Mouse (Mus musculus): ENCODE measurements around the gene Spsb1. TPM values are rescaled to one million over a fixed set of nuclear protein-coding genes. Genes with fewer than 3 reads are reported as not detected.

The Spsb1 gene
- polyA plus RNA-seq, 1 experiment from 2014 or later = 3.1 TPM

GRCm38 (mm10) chr4:149988931-149989556, 34.2 kb upstream of the Spsb1 start:
- H3K4me1 ChIP-seq (replicated peaks; ENCODE audit: control insufficient read depth, insufficient read depth, low read length) = peaks cover 25% of the 10 kb centered on the region
- peak; percentile 86 for DNase-seq (ENCODE audit: low spot score)
- H3K36me3 ChIP-seq (ENCODE audit: control insufficient read depth, insufficient read depth, low read length) = no peaks in the 10 kb centered on the region; the same call in 1 of the 2 replicates
- H3K27me3 ChIP-seq (replicated peaks; ENCODE audit: control insufficient read depth, insufficient read depth, low read length) = no peaks in the 10 kb centered on the region
- no peaks in the 10 kb centered on the region for H3K9me3 ChIP-seq (ENCODE audit: control insufficient read depth, low read length)
- peak overlapping the region; percentile 36 for H3K4me3 ChIP-seq (ENCODE audit: low read depth, low read length)
- 4% methylated on average over 21 of the region's 21 CpGs for WGBS
- peak overlapping the region; percentile 78 for H3K4me2 ChIP-seq
- H3K9ac ChIP-seq (ENCODE audit: low read depth, low read length) = 0 out of 2 replicates have a peak overlapping the region, but pooled peaks have one; percentile 25
- 0 out of 2 replicates have a peak overlapping the region, but pooled peaks have one; percentile 43 for H3K27ac ChIP-seq (ENCODE audit: low read depth, low read length)
- ATAC-seq (replicated peaks; ENCODE audit: low FRiP score) = peak; percentile 93

GRCm38 (mm10) chr4:149988301-149988700, 33.5 kb upstream of the Spsb1 start:
- Histone ChIP-seq H3K4me2 (peak overlapping the region; percentile 78), H3K9ac (ENCODE audit: low read depth, low read length) (no peak overlapping the region), H3K9me3 (ENCODE audit: control insufficient read depth, low read length) (no peaks in the 10 kb centered on the region), H3K4me3 (ENCODE audit: low read depth, low read length) (peak overlapping the region; percentile 36), H3K4me1 (replicated peaks; ENCODE audit: control insufficient read depth, insufficient read depth, low read length) (peaks cover 25% of the 10 kb centered on the region), H3K27me3 (replicated peaks; ENCODE audit: control insufficient read depth, insufficient read depth, low read length) (no peaks in the 10 kb centered on the region), H3K27ac (ENCODE audit: low read depth, low read length) (no peak overlapping the region), H3K36me3 (ENCODE audit: control insufficient read depth, insufficient read depth, low read length) (no peaks in the 10 kb centered on the region; the same call in 1 of the 2 replicates)
- no peak for ATAC-seq (replicated peaks; ENCODE audit: low FRiP score)
- WGBS = 83% methylated on average over 6 of the region's 6 CpGs
- no peak for DNase-seq (ENCODE audit: low spot score)

DNA sequence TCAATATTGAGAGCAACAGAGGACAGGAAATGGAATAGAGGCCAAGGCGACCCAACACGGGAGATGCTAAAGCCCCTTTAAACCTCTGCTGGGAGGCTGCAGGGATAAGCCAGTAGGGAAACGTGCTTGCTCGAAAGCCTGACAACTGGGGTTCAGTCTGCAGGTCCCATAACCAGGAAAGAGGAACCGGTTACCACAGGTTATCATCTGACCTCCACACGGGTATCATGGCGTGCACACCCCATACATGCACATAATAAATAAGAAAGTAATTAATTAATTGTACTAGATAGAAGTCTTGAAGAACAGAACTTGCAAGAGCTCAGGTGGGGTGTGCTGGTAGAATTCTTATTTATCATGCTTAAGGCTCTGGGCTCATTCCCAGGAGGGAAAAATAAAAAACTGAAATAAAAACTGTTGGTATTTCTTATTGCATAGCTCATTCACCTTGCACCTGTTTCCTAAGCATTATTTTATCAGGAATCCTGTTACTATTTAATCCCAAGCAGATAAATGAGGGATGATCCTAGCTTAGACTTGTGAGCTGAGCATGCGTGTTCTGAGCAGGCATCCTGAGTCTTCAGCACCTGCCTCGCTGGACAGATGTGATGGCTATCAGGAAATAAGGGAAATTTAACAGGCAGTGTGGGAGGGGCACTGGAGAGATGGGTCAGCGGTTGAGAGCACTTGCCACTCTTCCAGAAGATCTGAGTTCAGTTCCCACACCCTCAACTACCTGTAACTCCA, 32.0 kb upstream of the Spsb1 start:
- DNase-seq (ENCODE audit: low spot score) (no peak), ATAC-seq (replicated peaks; ENCODE audit: low FRiP score) (no peak)
- Histone ChIP-seq H3K36me3 (ENCODE audit: control insufficient read depth, insufficient read depth, low read length) (no peaks in the 10 kb centered on the region; the same call in 1 of the 2 replicates), H3K4me3 (ENCODE audit: low read depth, low read length) (no peak overlapping the region), H3K9me3 (ENCODE audit: control insufficient read depth, low read length) (no peaks in the 10 kb centered on the region), H3K4me1 (replicated peaks; ENCODE audit: control insufficient read depth, insufficient read depth, low read length) (peaks cover 25% of the 10 kb centered on the region), H3K4me2 (no peak overlapping the region), H3K9ac (ENCODE audit: low read depth, low read length) (no peak overlapping the region), H3K27me3 (replicated peaks; ENCODE audit: control insufficient read depth, insufficient read depth, low read length) (no peaks in the 10 kb centered on the region), H3K27ac (ENCODE audit: low read depth, low read length) (no peak overlapping the region)
- 75% methylated on average over 10 of the region's 10 CpGs for WGBS

- Histone ChIP-seq H3K9ac (ENCODE audit: low read depth, low read length) (no peak overlapping the region), H3K4me2 (no peak overlapping the region)
Measured at GRCm38 (mm10) chr4:149983921-149984645, 29.2 kb upstream of the Spsb1 start.

DNA sequence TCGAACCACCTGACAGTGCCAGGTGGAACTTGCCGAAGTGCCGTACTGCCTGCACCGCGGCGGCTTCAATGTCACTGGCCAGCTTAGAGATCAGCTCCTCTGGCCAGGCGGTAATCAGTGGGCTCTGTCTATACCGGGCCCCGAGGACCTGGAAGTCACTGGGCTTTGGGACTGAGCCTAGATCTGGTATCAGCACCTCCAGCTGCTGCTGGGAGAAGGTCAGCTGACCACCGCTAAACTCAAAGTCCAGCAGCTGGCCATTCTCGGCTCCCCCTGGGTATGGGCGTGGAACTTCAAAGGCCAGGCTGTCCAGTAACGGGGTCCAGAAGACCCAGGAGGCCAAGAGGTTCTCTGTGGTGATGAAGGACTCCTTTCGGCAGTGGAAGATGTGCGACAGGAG, 27.3 kb upstream of the Spsb1 start:
- Histone ChIP-seq H3K4me2 (no peak overlapping the region), H3K27me3 (replicated peaks; ENCODE audit: control insufficient read depth, insufficient read depth, low read length) (0 out of 2 replicates have a peak, but pooled peaks cover 2% of the 10 kb centered on the region), H3K4me3 (ENCODE audit: low read depth, low read length) (no peak overlapping the region), H3K36me3 (ENCODE audit: control insufficient read depth, insufficient read depth, low read length) (no peaks in the 10 kb centered on the region; the same call in 1 of the 2 replicates), H3K27ac (ENCODE audit: low read depth, low read length) (no peak overlapping the region), H3K9me3 (ENCODE audit: control insufficient read depth, low read length) (no peaks in the 10 kb centered on the region), H3K4me1 (replicated peaks; ENCODE audit: control insufficient read depth, insufficient read depth, low read length) (peaks cover 7% of the 10 kb centered on the region), H3K9ac (ENCODE audit: low read depth, low read length) (no peak overlapping the region)
- 85% methylated on average over 15 of the region's 15 CpGs for WGBS
- DNase-seq (ENCODE audit: low spot score) = no peak
- no peak for ATAC-seq (replicated peaks; ENCODE audit: low FRiP score)

More at GRCm38 (mm10) chr4:149983921-149984645, 29.2 kb upstream of the Spsb1 start:
- Histone ChIP-seq H3K4me3 (ENCODE audit: low read depth, low read length) (no peak overlapping the region), H3K27ac (ENCODE audit: low read depth, low read length) (no peak overlapping the region), H3K4me1 (replicated peaks; ENCODE audit: control insufficient read depth, insufficient read depth, low read length) (peaks cover 5% of the 10 kb centered on the region), H3K36me3 (ENCODE audit: control insufficient read depth, insufficient read depth, low read length) (no peaks in the 10 kb centered on the region; the same call in 1 of the 2 replicates), H3K9me3 (ENCODE audit: control insufficient read depth, low read length) (no peaks in the 10 kb centered on the region), H3K27me3 (replicated peaks; ENCODE audit: control insufficient read depth, insufficient read depth, low read length) (no peaks in the 10 kb centered on the region)
- DNase-seq (ENCODE audit: low spot score) (no peak), ATAC-seq (replicated peaks; ENCODE audit: low FRiP score) (no peak)
- 90% methylated on average over 23 of the region's 23 CpGs for WGBS

DNA sequence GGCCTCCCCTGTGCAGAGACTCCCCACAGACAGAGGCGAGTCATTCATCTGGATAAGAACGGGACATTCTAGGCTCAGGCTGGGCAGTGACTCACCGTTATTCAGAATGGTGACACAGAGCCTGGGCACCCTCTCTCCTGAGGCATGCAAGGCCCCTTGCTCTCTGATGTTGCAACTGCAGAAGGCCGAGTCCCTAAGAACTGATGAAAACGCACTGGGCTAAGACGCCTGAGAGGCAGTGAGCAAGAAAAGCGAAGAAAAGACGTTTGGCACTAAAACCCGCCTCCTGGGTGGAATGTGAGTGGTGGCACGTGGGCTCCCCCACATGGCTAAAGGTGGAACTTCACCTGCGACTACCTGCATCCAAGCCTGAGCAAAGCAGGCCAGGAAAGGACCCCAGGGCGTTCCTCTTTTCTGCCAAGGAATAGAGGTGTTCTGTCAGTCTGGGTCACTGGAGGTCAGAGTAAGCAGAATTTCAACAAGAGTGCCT, 25.0 kb upstream of the Spsb1 start:
- Histone ChIP-seq H3K4me3 (ENCODE audit: low read depth, low read length) (no peak overlapping the region), H3K9ac (ENCODE audit: low read depth, low read length) (no peak overlapping the region), H3K4me1 (replicated peaks; ENCODE audit: control insufficient read depth, insufficient read depth, low read length) (peaks cover 10% of the 10 kb centered on the region), H3K27ac (ENCODE audit: low read depth, low read length) (no peak overlapping the region), H3K9me3 (ENCODE audit: control insufficient read depth, low read length) (no peaks in the 10 kb centered on the region), H3K36me3 (ENCODE audit: control insufficient read depth, insufficient read depth, low read length) (no peaks in the 10 kb centered on the region; the same call in 1 of the 2 replicates), H3K4me2 (peak overlapping the region; percentile 49), H3K27me3 (replicated peaks; ENCODE audit: control insufficient read depth, insufficient read depth, low read length) (0 out of 2 replicates have a peak, but pooled peaks cover 4% of the 10 kb centered on the region)
- WGBS = 9% methylated on average over 12 of the region's 12 CpGs
- DNase-seq (ENCODE audit: low spot score) (peak; percentile 81), ATAC-seq (replicated peaks; ENCODE audit: low FRiP score) (peak; percentile 49)

GRCm38 (mm10) chr4:149978820-149979219, 24.0 kb upstream of the Spsb1 start:
- no peak for ATAC-seq (replicated peaks; ENCODE audit: low FRiP score)
- WGBS = 78% methylated on average over 2 of the region's 2 CpGs

DNA sequence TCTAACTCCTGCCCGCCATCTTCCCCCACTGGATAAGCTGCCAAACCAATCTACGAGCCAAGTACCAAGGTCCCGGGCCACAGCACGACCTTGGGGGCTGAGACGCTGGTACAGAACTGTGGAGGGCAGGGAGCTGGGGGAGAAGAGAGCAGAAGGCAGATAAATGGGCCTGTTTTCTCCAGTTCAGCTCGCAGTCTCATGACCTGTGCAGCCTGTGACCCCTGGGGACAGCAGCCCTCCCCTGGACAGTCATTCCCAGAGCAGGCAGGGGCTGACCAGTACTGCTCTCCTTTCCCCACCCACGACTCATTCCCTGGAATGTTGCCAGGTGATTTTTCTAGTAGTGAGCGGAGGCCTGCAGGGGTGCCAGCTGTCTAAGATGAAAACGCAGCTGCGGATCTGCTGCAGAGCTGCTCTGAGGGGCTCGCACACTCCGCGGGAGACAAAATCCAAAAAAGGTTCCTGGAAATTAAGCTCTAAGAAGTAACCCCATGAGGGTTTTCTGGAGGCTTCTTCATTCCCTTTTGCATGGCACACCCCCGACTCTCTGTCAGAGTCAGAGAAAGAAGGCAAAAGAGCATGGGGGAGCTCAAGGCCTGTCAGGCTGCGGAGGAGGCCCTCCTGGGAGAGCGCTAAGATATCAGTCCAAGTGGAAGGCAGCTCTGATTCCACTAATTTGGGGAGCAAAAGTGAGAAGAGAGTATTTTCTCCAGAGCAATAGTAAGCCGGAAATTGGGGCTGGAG, 23.1 kb upstream of the Spsb1 start:
- H3K4me1 ChIP-seq (replicated peaks; ENCODE audit: control insufficient read depth, insufficient read depth, low read length) = peaks cover 10% of the 10 kb centered on the region
- H3K27ac ChIP-seq (ENCODE audit: low read depth, low read length) = no peak overlapping the region
- 65% methylated on average over 17 of the region's 17 CpGs for WGBS
- no peak overlapping the region for H3K9ac ChIP-seq (ENCODE audit: low read depth, low read length)
- H3K36me3 ChIP-seq (ENCODE audit: control insufficient read depth, insufficient read depth, low read length) = no peaks in the 10 kb centered on the region
- DNase-seq (ENCODE audit: low spot score) (no peak), ATAC-seq (replicated peaks; ENCODE audit: low FRiP score) (no peak)
- no peak overlapping the region for H3K4me2 ChIP-seq
- no peak overlapping the region for H3K4me3 ChIP-seq (ENCODE audit: low read depth, low read length)
- no peaks in the 10 kb centered on the region for H3K9me3 ChIP-seq (ENCODE audit: control insufficient read depth, low read length)
- H3K27me3 ChIP-seq (replicated peaks; ENCODE audit: control insufficient read depth, insufficient read depth, low read length) = 0 out of 2 replicates have a peak, but pooled peaks cover 4% of the 10 kb centered on the region

More at GRCm38 (mm10) chr4:149978820-149979219, 24.0 kb upstream of the Spsb1 start:
- H3K4me3 ChIP-seq (ENCODE audit: low read depth, low read length) = no peak overlapping the region
- H3K36me3 ChIP-seq (ENCODE audit: control insufficient read depth, insufficient read depth, low read length) = no peaks in the 10 kb centered on the region; the same call in 1 of the 2 replicates
- DNase-seq (ENCODE audit: low spot score) = no peak
- no peak overlapping the region; the same call in 1 of the 2 replicates for H3K9ac ChIP-seq (ENCODE audit: low read depth, low read length)
- peaks cover 10% of the 10 kb centered on the region for H3K4me1 ChIP-seq (replicated peaks; ENCODE audit: control insufficient read depth, insufficient read depth, low read length)
- H3K27ac ChIP-seq (ENCODE audit: low read depth, low read length) = no peak overlapping the region
- H3K27me3 ChIP-seq (replicated peaks; ENCODE audit: control insufficient read depth, insufficient read depth, low read length) = 0 out of 2 replicates have a peak, but pooled peaks cover 4% of the 10 kb centered on the region
- H3K9me3 ChIP-seq (ENCODE audit: control insufficient read depth, low read length) = no peaks in the 10 kb centered on the region
- no peak overlapping the region for H3K4me2 ChIP-seq

All from liver, embryonic 11.5 days (tissue).